Mouse (Mus musculus) adrenal gland, postnatal 25 days (tissue): Measurements from ENCODE around the gene Zbtb42. TPM values are rescaled to one million over a fixed set of nuclear protein-coding genes. Genes with fewer than 3 reads are reported as not detected.

Source experiments
- DNase-seq: peaks from one replicate; pipeline ENCODE4 v3.0.0; 2021; ENCODE audit warnings: mixed read lengths
- total RNA-seq: library from RNA; stranded (reverse); gene quantifications from 2 replicates; pipeline ENCODE4 v1.2.3, GENCODE M21; 2021

The Zbtb42 gene
- total RNA-seq, 1 experiment from 2014 or later, result 12.8 TPM

GRCm38 (mm10) chr12:112688458-112688857 lies 9.8 kb downstream of the Zbtb42 start:
- no peak for DNase-seq

- peak; percentile 96 for DNase-seq
Observed at GRCm38 (mm10) chr12:112693185-112694126, 14.8 kb downstream of the Zbtb42 start.

GRCm38 (mm10) chr12:112694127-112694475 lies 15.5 kb downstream of the Zbtb42 start:
- DNase-seq, result no peak

GRCm38 (mm10) chr12:112696806-112697425 lies 18.3 kb downstream of the Zbtb42 start:
- DNase-seq, result no peak

GRCm38 (mm10) chr12:112700522-112700921 lies 21.9 kb downstream of the Zbtb42 start:
- DNase-seq, result no peak

GRCm38 (mm10) chr12:112702374-112703320 lies 24.0 kb downstream of the Zbtb42 start:
- DNase-seq, result no peak

GRCm38 (mm10) chr12:112706704-112707572 lies 28.3 kb downstream of the Zbtb42 start:
- DNase-seq, result peak; percentile 90

GRCm38 (mm10) chr12:112707573-112707869 lies 28.9 kb downstream of the Zbtb42 start:
- no peak for DNase-seq

- no peak for DNase-seq
Observed at GRCm38 (mm10) chr12:112713984-112714383, 35.4 kb downstream of the Zbtb42 start.

GRCm38 (mm10) chr12:112717140-112717539 lies 38.5 kb downstream of the Zbtb42 start:
- DNase-seq, result peak; percentile 57

- no peak for DNase-seq
Observed at GRCm38 (mm10) chr12:112718995-112719394, 40.4 kb downstream of the Zbtb42 start.

GRCm38 (mm10) chr12:112720216-112720615 lies 41.6 kb downstream of the Zbtb42 start, which contains the start of gene Cep170b:
Gene Cep170b, plus strand, starts transcription at chr12:112720455.
- DNase-seq, result no peak

GRCm38 (mm10) chr12:112720890-112721423 lies 42.3 kb downstream of the Zbtb42 start:
- peak; percentile 35 for DNase-seq

- DNase-seq, result peak; percentile 75
Observed at GRCm38 (mm10) chr12:112721424-112722239, 43.0 kb downstream of the Zbtb42 start.

- peak; percentile 78 for DNase-seq
Observed at GRCm38 (mm10) chr12:112722240-112723027, 43.8 kb downstream of the Zbtb42 start.

- no peak for DNase-seq
Observed at GRCm38 (mm10) chr12:112723028-112723330, 44.4 kb downstream of the Zbtb42 start.

GRCm38 (mm10) chr12:112723445-112723844 lies 44.8 kb downstream of the Zbtb42 start:
- DNase-seq, result no peak

GRCm38 (mm10) chr12:112724077-112724805 lies 45.6 kb downstream of the Zbtb42 start:
- DNase-seq, result peak; percentile 65

- DNase-seq, result no peak
Observed at GRCm38 (mm10) chr12:112727801-112728200, 49.2 kb downstream of the Zbtb42 start.
